Mouse (Mus musculus) frontal cortex, adult (tissue): ENCODE results near the gene Gpr155.

ENCODE experiments used
- ATAC-seq: cut with Nextera tagmentation; 2 replicates; pipeline ENCODE4 v1.9.2; 2017; ENCODE audit warnings: mild to moderate bottlenecking, moderate library complexity, mixed read lengths; ENCODE audit not compliant: low TSS enrichment

Gpr155 gene

GRCm38 (mm10) chr2:73319218-73319617 is 67.2 kb downstream of the Gpr155 start:
- no peak for ATAC-seq

DNA sequence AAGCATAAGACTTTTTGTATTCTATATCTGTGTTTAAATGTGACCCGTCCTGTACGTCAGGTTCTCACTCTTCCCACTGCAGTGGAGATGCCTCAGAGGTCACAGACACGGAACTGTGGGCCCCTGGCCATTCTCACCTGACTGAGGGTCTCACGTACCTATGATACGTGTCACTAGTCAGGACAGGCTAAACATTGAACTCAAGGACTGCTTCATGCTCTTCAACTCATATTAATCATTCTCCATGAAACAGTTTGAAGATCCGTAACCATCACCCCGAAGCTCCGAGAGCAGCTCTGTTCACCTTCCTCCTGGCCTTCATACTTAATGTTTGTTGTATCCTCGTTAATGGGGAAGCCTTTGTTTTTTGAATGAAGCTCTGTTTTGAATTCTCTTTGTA is 68.9 kb downstream of the Gpr155 start:
- ATAC-seq = no peak

GRCm38 (mm10) chr2:73314311-73314710 is 72.1 kb downstream of the Gpr155 start:
- ATAC-seq = no peak

- peak; percentile 15; the same call in 1 of the 2 replicates for ATAC-seq
Observed at GRCm38 (mm10) chr2:73313117-73313501, 73.3 kb downstream of the Gpr155 start.

DNA sequence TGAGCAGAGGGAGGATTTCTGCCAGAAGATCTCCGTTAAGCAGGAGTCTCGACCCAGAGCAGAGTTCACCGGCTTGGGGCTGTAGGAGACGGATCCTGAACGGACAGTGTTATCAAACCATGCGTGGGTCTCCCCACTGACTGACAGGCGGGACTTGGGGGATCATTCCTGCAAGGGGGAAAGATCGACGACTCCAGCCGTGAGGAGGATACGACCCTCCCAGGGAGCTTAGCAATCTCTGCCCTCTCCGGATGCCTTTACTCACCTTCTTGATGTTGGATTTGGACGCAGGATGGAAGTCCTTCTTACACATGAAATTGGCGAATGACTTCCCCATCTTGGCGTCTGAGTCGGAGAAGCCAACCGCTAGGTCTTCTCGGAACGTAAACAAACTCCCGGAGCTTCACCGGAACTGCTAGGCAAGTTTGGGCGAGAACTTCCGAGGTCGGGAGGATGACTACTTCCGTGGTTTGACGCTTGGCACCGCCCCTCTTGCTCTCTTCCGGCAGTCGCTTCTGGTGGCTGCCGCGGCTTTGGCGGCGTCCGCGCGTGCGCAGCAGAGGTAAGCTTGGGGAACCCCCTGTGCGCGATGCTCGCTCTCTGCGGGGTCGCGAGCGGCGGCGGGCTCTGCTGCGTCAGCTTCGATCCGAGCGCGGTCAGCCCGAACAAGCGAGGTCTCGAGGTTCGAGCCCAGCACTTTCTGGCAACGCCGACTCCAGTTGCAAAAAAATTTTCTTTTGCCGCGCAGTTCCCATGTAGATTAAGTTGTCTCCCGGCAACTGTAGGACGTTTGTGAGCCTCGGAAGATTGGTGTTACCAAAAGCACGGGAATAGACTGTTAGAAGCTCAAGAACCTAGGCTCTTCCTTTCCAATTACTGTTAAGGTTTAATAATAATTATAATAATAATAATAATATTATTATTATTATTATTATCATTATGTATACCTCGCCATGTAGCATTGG is 73.9 kb downstream of the Gpr155 start, which contains the start of the genes Scrn3 and Cir1:
Gene Scrn3, plus strand, starts transcription at position 450 of the 965 bp plus-strand sequence.
Gene Cir1, minus strand, starts transcription at position 550 of the 965 bp plus-strand sequence.
- ATAC-seq = peak; percentile 99

DNA sequence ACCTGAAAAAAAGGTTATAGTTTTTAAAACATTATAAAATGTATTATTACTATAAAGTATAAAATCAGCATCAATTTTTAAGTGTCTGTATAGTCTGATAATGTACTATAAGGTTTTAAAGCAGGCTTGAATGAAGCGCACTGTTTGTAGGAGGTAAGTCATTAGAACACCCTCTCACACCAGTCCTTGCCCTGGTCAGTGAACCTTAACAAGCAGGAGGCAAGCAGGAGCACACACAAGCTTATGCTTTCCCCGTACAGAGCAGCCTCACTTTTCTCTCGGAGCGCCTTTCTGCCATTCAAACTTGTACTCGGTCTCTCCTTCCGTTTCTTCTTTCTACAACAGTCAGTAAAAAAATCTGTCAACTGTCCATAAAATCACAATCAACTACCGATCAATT is 80.4 kb downstream of the Gpr155 start:
- no peak for ATAC-seq

DNA sequence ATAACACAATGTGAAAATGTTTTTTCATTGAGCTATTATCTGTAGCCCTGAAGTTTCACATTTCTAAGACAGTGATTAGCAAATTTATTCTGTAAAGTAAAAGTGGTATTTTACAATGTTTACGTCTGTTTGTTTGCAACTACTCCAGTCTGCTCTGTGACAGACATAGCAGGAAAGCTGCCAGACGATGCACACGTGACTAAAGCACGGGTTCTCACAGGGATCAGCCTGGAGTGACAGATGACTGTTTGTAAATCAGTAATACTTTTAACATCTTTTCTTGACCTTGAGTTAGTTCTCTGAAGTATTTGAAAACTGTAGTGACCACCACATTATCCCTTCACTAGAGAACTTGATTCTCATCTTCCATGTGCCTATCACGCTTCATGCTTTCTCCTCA is 81.9 kb downstream of the Gpr155 start:
- no peak for ATAC-seq

DNA sequence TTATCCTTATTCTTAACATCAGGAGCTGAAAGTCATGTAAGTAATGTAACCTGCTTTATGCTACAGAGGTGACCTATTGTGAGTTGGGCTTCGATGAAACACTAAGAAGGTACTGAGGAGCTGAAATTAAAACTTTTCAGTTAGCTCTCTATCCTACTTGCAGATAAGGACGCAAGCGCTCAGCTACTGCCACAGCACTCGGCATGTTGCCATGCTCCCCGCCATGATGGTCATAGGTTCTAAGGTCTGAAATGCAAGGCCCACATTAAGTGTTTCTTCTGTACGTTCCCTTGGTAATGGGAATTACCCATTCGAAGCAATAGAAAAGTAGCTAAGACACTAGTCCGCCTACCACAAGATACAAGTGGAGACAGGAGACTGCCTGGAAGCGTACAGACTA is 83.7 kb downstream of the Gpr155 start:
- ATAC-seq = no peak

DNA sequence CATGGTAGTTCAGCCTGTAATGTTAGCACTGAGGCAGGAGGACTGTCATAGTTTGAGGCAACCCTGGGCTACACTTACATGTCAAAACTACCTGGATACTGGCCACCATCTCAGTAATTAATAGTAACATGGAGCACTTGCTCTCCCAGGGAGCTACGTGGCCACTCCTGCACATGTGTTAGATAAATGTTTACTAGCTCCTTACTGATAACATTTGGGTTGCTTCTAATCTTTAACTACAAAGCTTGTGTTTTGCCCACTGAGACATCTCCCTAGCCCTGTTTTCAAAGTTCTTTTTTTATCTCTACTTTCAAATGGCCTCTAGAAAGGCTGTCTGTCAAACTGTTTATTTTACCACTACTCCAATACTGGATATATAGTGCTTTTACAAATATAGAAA is 84.4 kb downstream of the Gpr155 start:
- ATAC-seq = no peak

GRCm38 (mm10) chr2:73298841-73299240 is 87.5 kb downstream of the Gpr155 start:
- ATAC-seq = no peak

- ATAC-seq = no peak
Observed at GRCm38 (mm10) chr2:73298154-73298553, 88.2 kb downstream of the Gpr155 start.

DNA sequence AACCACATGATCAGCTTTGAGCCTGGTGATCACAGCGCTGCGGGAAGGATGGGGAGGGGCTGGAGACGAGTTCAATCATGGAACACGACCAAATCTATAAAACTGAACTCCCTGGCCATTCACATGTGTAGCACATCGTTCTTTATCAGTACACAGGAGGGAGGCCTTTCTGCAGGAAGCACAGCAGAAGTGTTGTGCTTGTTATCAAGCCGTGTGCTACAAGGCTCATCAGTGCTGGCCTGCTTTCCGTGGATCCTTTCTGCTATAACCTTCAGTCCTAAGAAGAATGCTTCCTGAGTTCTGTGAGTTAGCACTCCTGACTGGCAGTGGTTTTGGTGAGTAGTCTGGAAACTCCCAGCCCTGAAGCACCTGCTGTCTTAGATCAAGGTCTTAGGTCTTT is 91.3 kb downstream of the Gpr155 start:
- ATAC-seq = no peak
